Mouse (Mus musculus): Measurements from ENCODE around the gene Olfr462. TPM values are rescaled to one million over a fixed set of nuclear protein-coding genes. Genes with fewer than 3 reads are reported as not detected.
A peak's percentile ranks its signal among the peaks of the same experiment; 100 is the strongest.
"Not testable (repeated sequence)": the region's sequence is repeated elsewhere in the genome, so short reads cannot be mapped to it uniquely, and the experiment has no call there.

Gene Olfr462
- polyA plus RNA-seq, 1 experiment: not detected

- Histone ChIP-seq H3K4me1 (ENCODE audit: control insufficient read depth, insufficient read depth, insufficient read length, low read length) (no peaks in the 10 kb centered on the region), H3K27me3 (ENCODE audit: control insufficient read depth, insufficient read depth, low read length) (no peaks in the 10 kb centered on the region), H3K27ac (ENCODE audit: insufficient read depth, low read depth, low read length) (no peak overlapping the region), H3K4me3 (ENCODE audit: low read depth, low read length) (no peak overlapping the region), H3K36me3 (ENCODE audit: control insufficient read depth, insufficient read depth, low read length) (no peaks in the 10 kb centered on the region)
- no peak for TF ChIP-seq CTCF (IDR thresholded peaks at IDR 0.05; ENCODE audit: extremely low read depth, insufficient read length, insufficient replicate concordance, low read depth, low read length)
- TF ChIP-seq POLR2A (IDR thresholded peaks at IDR 0.05; ENCODE audit: low read depth, low read length): no peak
- WGBS: 79% methylated on average over 2 of the region's 2 CpGs
Observed at GRCm38 (mm10) chr11:87870096-87870495, 22.0 kb downstream of the Olfr462 start.

- not testable (repeated sequence) for H3K4me3 ChIP-seq (ENCODE audit: low read depth, low read length); H3K27ac ChIP-seq (ENCODE audit: insufficient read depth, low read depth, low read length); H3K27me3 ChIP-seq (ENCODE audit: control insufficient read depth, insufficient read depth, low read length); H3K36me3 ChIP-seq (ENCODE audit: control insufficient read depth, insufficient read depth, low read length); H3K4me1 ChIP-seq (ENCODE audit: control insufficient read depth, insufficient read depth, insufficient read length, low read length)
- 75% methylated on average over 1 of the region's 2 CpGs for WGBS
Observed at GRCm38 (mm10) chr11:87866891-87867290, 25.2 kb downstream of the Olfr462 start.

- Histone ChIP-seq H3K4me1 (ENCODE audit: control insufficient read depth, insufficient read depth, insufficient read length, low read length) (no peaks in the 10 kb centered on the region), H3K27me3 (ENCODE audit: control insufficient read depth, insufficient read depth, low read length) (no peaks in the 10 kb centered on the region), H3K36me3 (ENCODE audit: control insufficient read depth, insufficient read depth, low read length) (peaks cover 12% of the 10 kb centered on the region), H3K4me3 (ENCODE audit: low read depth, low read length) (no peak overlapping the region), H3K27ac (ENCODE audit: insufficient read depth, low read depth, low read length) (no peak overlapping the region)
- TF ChIP-seq POLR2A (IDR thresholded peaks at IDR 0.05; ENCODE audit: low read depth, low read length) (no peak), CTCF (IDR thresholded peaks at IDR 0.05; ENCODE audit: extremely low read depth, insufficient read length, insufficient replicate concordance, low read depth, low read length) (no peak)
- 92% methylated on average over 13 of the region's 13 CpGs for WGBS
Observed at GRCm38 (mm10) chr11:87862805-87863204, 29.3 kb downstream of the Olfr462 start.

- H3K27me3 ChIP-seq (ENCODE audit: control insufficient read depth, insufficient read depth, low read length): no peaks in the 10 kb centered on the region
- H3K36me3 ChIP-seq (ENCODE audit: control insufficient read depth, insufficient read depth, low read length): peaks cover 20% of the 10 kb centered on the region
- TF ChIP-seq POLR2A (IDR thresholded peaks at IDR 0.05; ENCODE audit: low read depth, low read length) (no peak), CTCF (IDR thresholded peaks at IDR 0.05; ENCODE audit: extremely low read depth, insufficient read length, insufficient replicate concordance, low read depth, low read length) (no peak)
- H3K4me3 ChIP-seq (ENCODE audit: low read depth, low read length): no peak overlapping the region
- H3K27ac ChIP-seq (ENCODE audit: insufficient read depth, low read depth, low read length): no peak overlapping the region
- 86% methylated on average over 9 of the region's 9 CpGs for WGBS
- H3K4me1 ChIP-seq (ENCODE audit: control insufficient read depth, insufficient read depth, insufficient read length, low read length): no peaks in the 10 kb centered on the region
Observed at GRCm38 (mm10) chr11:87860426-87860825, 31.6 kb downstream of the Olfr462 start.

GRCm38 (mm10) chr11:87859273-87859672 lies 32.8 kb downstream of the Olfr462 start:
- Histone ChIP-seq H3K27me3 (ENCODE audit: control insufficient read depth, insufficient read depth, low read length) (no peaks in the 10 kb centered on the region), H3K36me3 (ENCODE audit: control insufficient read depth, insufficient read depth, low read length) (peaks cover 20% of the 10 kb centered on the region), H3K4me1 (ENCODE audit: control insufficient read depth, insufficient read depth, insufficient read length, low read length) (no peaks in the 10 kb centered on the region), H3K4me3 (ENCODE audit: low read depth, low read length) (no peak overlapping the region), H3K27ac (ENCODE audit: insufficient read depth, low read depth, low read length) (no peak overlapping the region)
- TF ChIP-seq POLR2A (IDR thresholded peaks at IDR 0.05; ENCODE audit: low read depth, low read length) (no peak), CTCF (IDR thresholded peaks at IDR 0.05; ENCODE audit: extremely low read depth, insufficient read length, insufficient replicate concordance, low read depth, low read length) (no peak)
- WGBS: 92% methylated on average over 11 of the region's 11 CpGs

GRCm38 (mm10) chr11:87854550-87854949 lies 37.5 kb downstream of the Olfr462 start:
- no peaks in the 10 kb centered on the region for H3K27me3 ChIP-seq (ENCODE audit: control insufficient read depth, insufficient read depth, low read length)
- 88% methylated on average over 7 of the region's 7 CpGs for WGBS
- TF ChIP-seq POLR2A (IDR thresholded peaks at IDR 0.05; ENCODE audit: low read depth, low read length) (no peak), CTCF (IDR thresholded peaks at IDR 0.05; ENCODE audit: extremely low read depth, insufficient read length, insufficient replicate concordance, low read depth, low read length) (no peak)
- H3K36me3 ChIP-seq (ENCODE audit: control insufficient read depth, insufficient read depth, low read length): peaks cover 12% of the 10 kb centered on the region; the same call in 1 of the 2 replicates
- peaks cover 7% of the 10 kb centered on the region; the same call in 1 of the 2 replicates for H3K4me1 ChIP-seq (ENCODE audit: control insufficient read depth, insufficient read depth, insufficient read length, low read length)
- no peak overlapping the region for H3K4me3 ChIP-seq (ENCODE audit: low read depth, low read length)
- H3K27ac ChIP-seq (ENCODE audit: insufficient read depth, low read depth, low read length): no peak overlapping the region

GRCm38 (mm10) chr11:87853597-87853954 lies 38.5 kb downstream of the Olfr462 start:
- H3K4me3 ChIP-seq (ENCODE audit: low read depth, low read length): peak overlapping the region; percentile 88
- H3K27ac ChIP-seq (ENCODE audit: insufficient read depth, low read depth, low read length): no peak overlapping the region
- TF ChIP-seq POLR2A (IDR thresholded peaks at IDR 0.05; ENCODE audit: low read depth, low read length) (no peak), CTCF (IDR thresholded peaks at IDR 0.05; ENCODE audit: extremely low read depth, insufficient read length, insufficient replicate concordance, low read depth, low read length) (no peak)
- WGBS: 25% methylated on average over 8 of the region's 8 CpGs
- peaks cover 10% of the 10 kb centered on the region; the same call in 1 of the 2 replicates for H3K36me3 ChIP-seq (ENCODE audit: control insufficient read depth, insufficient read depth, low read length)
- H3K27me3 ChIP-seq (ENCODE audit: control insufficient read depth, insufficient read depth, low read length): no peaks in the 10 kb centered on the region
- H3K4me1 ChIP-seq (ENCODE audit: control insufficient read depth, insufficient read depth, insufficient read length, low read length): peaks cover 7% of the 10 kb centered on the region; the same call in 1 of the 2 replicates

Measured in small intestine, adult 2 months (tissue).